Mouse (Mus musculus): ENCODE data around the gene Stard13. TPM values are rescaled to one million over a fixed set of nuclear protein-coding genes. Genes with fewer than 3 reads are reported as not detected.

Stard13 gene
- polyA plus RNA-seq, 1 experiment from 2014 or later, result 3.6 TPM

GRCm38 (mm10) chr5:151026069-151026468 lies 207.6 kb downstream of the Stard13 start:
- H3K9ac ChIP-seq (ENCODE audit: low read depth, low read length), result no peak overlapping the region
- H3K4me3 ChIP-seq (ENCODE audit: low read depth, low read length), result no peak overlapping the region
- no peak for ATAC-seq
- H3K9me3 ChIP-seq (replicated peaks; ENCODE audit: control insufficient read depth, low read length, poor library complexity, severe bottlenecking), result no peaks in the 10 kb centered on the region
- H3K4me2 ChIP-seq (ENCODE audit: low read length), result no peak overlapping the region
- WGBS, result 85% methylated on average over 4 of the region's 4 CpGs
- no peak overlapping the region for H3K27ac ChIP-seq (ENCODE audit: low read length)
- no peaks in the 10 kb centered on the region for H3K36me3 ChIP-seq (ENCODE audit: control insufficient read depth, insufficient read depth, low read length)
- peaks cover 20% of the 10 kb centered on the region for H3K4me1 ChIP-seq (ENCODE audit: control insufficient read depth, insufficient read depth, low read length)
- no peaks in the 10 kb centered on the region for H3K27me3 ChIP-seq (ENCODE audit: control insufficient read depth, insufficient read depth, low read depth, low read length)

GRCm38 (mm10) chr5:151024483-151024882 lies 209.2 kb downstream of the Stard13 start:
- Histone ChIP-seq H3K27me3 (ENCODE audit: control insufficient read depth, insufficient read depth, low read depth, low read length) (no peaks in the 10 kb centered on the region), H3K4me2 (ENCODE audit: low read length) (no peak overlapping the region), H3K9me3 (replicated peaks; ENCODE audit: control insufficient read depth, low read length, poor library complexity, severe bottlenecking) (no peaks in the 10 kb centered on the region), H3K4me1 (ENCODE audit: control insufficient read depth, insufficient read depth, low read length) (peaks cover 20% of the 10 kb centered on the region), H3K27ac (ENCODE audit: low read length) (no peak overlapping the region), H3K4me3 (ENCODE audit: low read depth, low read length) (no peak overlapping the region), H3K9ac (ENCODE audit: low read depth, low read length) (no peak overlapping the region), H3K36me3 (ENCODE audit: control insufficient read depth, insufficient read depth, low read length) (no peaks in the 10 kb centered on the region)
- 95% methylated on average over 2 of the region's 2 CpGs for WGBS
- ATAC-seq, result no peak

DNA sequence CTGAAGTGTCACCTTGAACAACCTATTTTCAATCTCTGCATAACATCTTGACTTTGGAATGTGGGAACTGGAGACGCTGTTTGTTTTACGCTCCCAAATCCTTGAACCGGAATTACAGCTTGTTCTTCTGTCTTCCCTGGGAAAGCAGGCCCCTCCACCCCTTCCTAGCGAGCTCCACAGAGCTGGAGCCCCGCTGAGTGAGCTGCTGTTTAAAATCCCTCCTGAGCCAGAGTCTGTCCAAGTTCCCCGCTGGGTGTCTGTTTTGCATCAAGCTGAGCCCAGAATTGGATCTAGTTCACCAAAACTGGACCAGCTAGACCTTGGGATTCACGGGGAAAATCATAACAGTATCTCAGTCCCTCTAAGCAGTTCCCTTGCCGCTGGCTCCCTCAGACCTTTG lies 210.2 kb downstream of the Stard13 start:
- no peaks in the 10 kb centered on the region for H3K9me3 ChIP-seq (replicated peaks; ENCODE audit: control insufficient read depth, low read length, poor library complexity, severe bottlenecking)
- H3K27ac ChIP-seq (ENCODE audit: low read length), result peak overlapping the region; percentile 3; the same call in 1 of the 2 replicates
- peak; percentile 59; the same call in 1 of the 2 replicates for ATAC-seq

DNA sequence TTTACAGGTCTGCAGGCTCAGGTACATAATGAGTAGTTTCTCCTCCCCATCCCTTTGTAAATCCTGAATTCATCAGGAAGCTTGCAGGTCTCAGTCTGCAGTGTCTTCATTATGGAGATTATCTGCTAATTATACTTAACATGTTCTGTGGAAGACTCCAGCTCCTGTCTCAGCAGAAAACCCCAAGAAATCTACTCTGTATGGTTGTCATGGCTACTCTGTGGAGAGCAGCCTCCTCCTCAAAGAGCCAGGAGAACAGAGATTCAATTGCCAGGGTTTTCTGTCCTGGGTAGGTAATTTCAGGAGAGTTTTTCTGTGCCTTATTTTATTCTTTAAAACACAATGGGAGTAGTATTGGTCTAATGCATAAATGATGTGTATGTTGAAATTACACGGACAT lies 210.7 kb downstream of the Stard13 start:
- 16% methylated on average over 1 of the region's 1 CpGs for WGBS
- Histone ChIP-seq H3K9me3 (replicated peaks; ENCODE audit: control insufficient read depth, low read length, poor library complexity, severe bottlenecking) (no peaks in the 10 kb centered on the region), H3K36me3 (ENCODE audit: control insufficient read depth, insufficient read depth, low read length) (no peaks in the 10 kb centered on the region), H3K4me2 (ENCODE audit: low read length) (peak overlapping the region; percentile 21; the same call in 1 of the 2 replicates), H3K4me3 (ENCODE audit: low read depth, low read length) (no peak overlapping the region), H3K4me1 (ENCODE audit: control insufficient read depth, insufficient read depth, low read length) (peaks cover 18% of the 10 kb centered on the region), H3K27ac (ENCODE audit: low read length) (peak overlapping the region; percentile 3; the same call in 1 of the 2 replicates), H3K9ac (ENCODE audit: low read depth, low read length) (no peak overlapping the region), H3K27me3 (ENCODE audit: control insufficient read depth, insufficient read depth, low read depth, low read length) (no peaks in the 10 kb centered on the region)
- ATAC-seq, result peak; percentile 77; the same call in 1 of the 2 replicates

More for the DNA sequence above, 210.2 kb downstream of the Stard13 start:
- H3K4me3 ChIP-seq (ENCODE audit: low read depth, low read length), result no peak overlapping the region
- no peaks in the 10 kb centered on the region for H3K27me3 ChIP-seq (ENCODE audit: control insufficient read depth, insufficient read depth, low read depth, low read length)
- 4% methylated on average over 8 of the region's 8 CpGs for WGBS
- no peaks in the 10 kb centered on the region for H3K36me3 ChIP-seq (ENCODE audit: control insufficient read depth, insufficient read depth, low read length)
- H3K9ac ChIP-seq (ENCODE audit: low read depth, low read length), result 0 out of 2 replicates have a peak overlapping the region, but pooled peaks have one; percentile 7
- peaks cover 20% of the 10 kb centered on the region for H3K4me1 ChIP-seq (ENCODE audit: control insufficient read depth, insufficient read depth, low read length)
- peak overlapping the region; percentile 21; the same call in 1 of the 2 replicates for H3K4me2 ChIP-seq (ENCODE audit: low read length)

GRCm38 (mm10) chr5:151022026-151022425 lies 211.6 kb downstream of the Stard13 start:
- no peaks in the 10 kb centered on the region for H3K36me3 ChIP-seq (ENCODE audit: control insufficient read depth, insufficient read depth, low read length)
- no peaks in the 10 kb centered on the region for H3K27me3 ChIP-seq (ENCODE audit: control insufficient read depth, insufficient read depth, low read depth, low read length)
- 81% methylated on average over 7 of the region's 7 CpGs for WGBS
- H3K4me3 ChIP-seq (ENCODE audit: low read depth, low read length), result no peak overlapping the region
- H3K4me2 ChIP-seq (ENCODE audit: low read length), result no peak overlapping the region
- H3K9ac ChIP-seq (ENCODE audit: low read depth, low read length), result no peak overlapping the region
- ATAC-seq, result no peak
- H3K27ac ChIP-seq (ENCODE audit: low read length), result no peak overlapping the region
- no peaks in the 10 kb centered on the region for H3K9me3 ChIP-seq (replicated peaks; ENCODE audit: control insufficient read depth, low read length, poor library complexity, severe bottlenecking)
- peaks cover 12% of the 10 kb centered on the region for H3K4me1 ChIP-seq (ENCODE audit: control insufficient read depth, insufficient read depth, low read length)

GRCm38 (mm10) chr5:151020831-151021230 lies 212.8 kb downstream of the Stard13 start:
- Histone ChIP-seq H3K4me1 (ENCODE audit: control insufficient read depth, insufficient read depth, low read length) (peaks cover 11% of the 10 kb centered on the region), H3K36me3 (ENCODE audit: control insufficient read depth, insufficient read depth, low read length) (no peaks in the 10 kb centered on the region), H3K9ac (ENCODE audit: low read depth, low read length) (no peak overlapping the region), H3K4me2 (ENCODE audit: low read length) (no peak overlapping the region), H3K4me3 (ENCODE audit: low read depth, low read length) (no peak overlapping the region), H3K27me3 (ENCODE audit: control insufficient read depth, insufficient read depth, low read depth, low read length) (no peaks in the 10 kb centered on the region), H3K27ac (ENCODE audit: low read length) (no peak overlapping the region), H3K9me3 (replicated peaks; ENCODE audit: control insufficient read depth, low read length, poor library complexity, severe bottlenecking) (no peaks in the 10 kb centered on the region)
- WGBS, result 80% methylated on average over 14 of the region's 14 CpGs
- ATAC-seq, result no peak

GRCm38 (mm10) chr5:151020031-151020820 lies 213.4 kb downstream of the Stard13 start:
- Histone ChIP-seq H3K27me3 (ENCODE audit: control insufficient read depth, insufficient read depth, low read depth, low read length) (no peaks in the 10 kb centered on the region), H3K4me1 (ENCODE audit: control insufficient read depth, insufficient read depth, low read length) (peaks cover 11% of the 10 kb centered on the region), H3K36me3 (ENCODE audit: control insufficient read depth, insufficient read depth, low read length) (no peaks in the 10 kb centered on the region), H3K4me2 (ENCODE audit: low read length) (no peak overlapping the region), H3K4me3 (ENCODE audit: low read depth, low read length) (no peak overlapping the region), H3K9ac (ENCODE audit: low read depth, low read length) (no peak overlapping the region; the same call in 1 of the 2 replicates), H3K9me3 (replicated peaks; ENCODE audit: control insufficient read depth, low read length, poor library complexity, severe bottlenecking) (no peaks in the 10 kb centered on the region), H3K27ac (ENCODE audit: low read length) (no peak overlapping the region)
- WGBS, result 68% methylated on average over 13 of the region's 13 CpGs
- no peak for ATAC-seq

DNA sequence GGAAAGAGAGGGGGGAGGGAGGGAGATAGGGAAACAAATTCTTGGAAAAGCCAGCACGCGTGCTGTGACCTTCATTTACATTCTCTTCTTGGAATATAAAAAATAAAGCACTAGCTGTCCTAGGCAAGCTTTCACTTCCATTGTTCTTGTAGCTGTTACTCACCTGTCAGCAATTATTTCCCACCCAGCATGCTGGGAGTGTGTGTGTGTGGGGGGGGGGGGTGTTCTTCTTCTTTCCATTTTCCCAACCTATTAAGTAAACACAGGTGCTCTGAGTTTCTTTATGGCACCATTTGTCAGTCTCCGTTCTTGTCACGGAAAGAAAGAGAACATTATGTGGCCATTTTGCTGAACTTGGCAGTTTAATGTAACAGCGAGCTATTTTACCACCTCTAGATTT lies 214.7 kb downstream of the Stard13 start:
- Histone ChIP-seq H3K36me3 (ENCODE audit: control insufficient read depth, insufficient read depth, low read length) (no peaks in the 10 kb centered on the region), H3K4me3 (ENCODE audit: low read depth, low read length) (no peak overlapping the region), H3K27ac (ENCODE audit: low read length) (no peak overlapping the region), H3K9me3 (replicated peaks; ENCODE audit: control insufficient read depth, low read length, poor library complexity, severe bottlenecking) (no peaks in the 10 kb centered on the region), H3K4me1 (ENCODE audit: control insufficient read depth, insufficient read depth, low read length) (peaks cover 11% of the 10 kb centered on the region), H3K27me3 (ENCODE audit: control insufficient read depth, insufficient read depth, low read depth, low read length) (no peaks in the 10 kb centered on the region), H3K4me2 (ENCODE audit: low read length) (no peak overlapping the region), H3K9ac (ENCODE audit: low read depth, low read length) (no peak overlapping the region)
- ATAC-seq, result no peak
- WGBS, result 67% methylated on average over 5 of the region's 5 CpGs

DNA sequence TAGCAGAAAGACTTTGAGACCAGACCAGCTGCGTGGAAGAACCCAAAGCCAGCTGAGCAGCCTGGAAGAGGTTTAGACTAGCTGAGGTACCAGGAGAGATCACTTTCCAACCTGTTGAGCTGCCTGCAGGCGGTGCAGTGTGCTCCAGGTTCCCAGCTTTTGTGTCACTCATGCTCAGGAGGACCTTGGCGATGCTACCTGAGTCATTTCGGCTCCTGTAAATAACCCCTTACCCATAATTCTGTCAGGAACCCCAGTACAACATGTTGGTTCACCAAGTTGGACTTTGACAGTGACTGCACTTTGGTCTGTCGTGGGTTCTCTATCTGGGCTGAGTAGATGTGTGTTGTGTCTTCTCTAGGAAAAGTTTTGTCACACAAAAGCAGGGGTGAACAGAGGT lies 215.2 kb downstream of the Stard13 start:
- no peak for ATAC-seq
- Histone ChIP-seq H3K4me2 (ENCODE audit: low read length) (no peak overlapping the region), H3K27me3 (ENCODE audit: control insufficient read depth, insufficient read depth, low read depth, low read length) (no peaks in the 10 kb centered on the region), H3K4me1 (ENCODE audit: control insufficient read depth, insufficient read depth, low read length) (peaks cover 9% of the 10 kb centered on the region), H3K9ac (ENCODE audit: low read depth, low read length) (no peak overlapping the region), H3K9me3 (replicated peaks; ENCODE audit: control insufficient read depth, low read length, poor library complexity, severe bottlenecking) (no peaks in the 10 kb centered on the region), H3K4me3 (ENCODE audit: low read depth, low read length) (no peak overlapping the region), H3K36me3 (ENCODE audit: control insufficient read depth, insufficient read depth, low read length) (no peaks in the 10 kb centered on the region), H3K27ac (ENCODE audit: low read length) (no peak overlapping the region)
- WGBS, result 75% methylated on average over 5 of the region's 5 CpGs
